In genomic region chr10:81018326-81018725, GRCm38 (mm10) we compare ENCODE assay signal across 12 mouse cellular contexts. TPM values are rescaled to one million over a fixed set of nuclear protein-coding genes. Genes with fewer than 3 reads are reported as not detected.
DNase-seq lines count a peak whose midpoint lies in the region; ATAC-seq and TF ChIP-seq lines count a peak whose summit lies in the region.
"Had no signal": no experiment of that assay in that cellular context is flagged by ENCODE, and none has a peak within 500 bp of the region (broad histone marks: within the 10 kb centered on the region; RNA-seq: fewer than 3 reads in every experiment).

No protein-coding gene starts in this region.

- no peaks in the 10 kb centered on the region; the same call in 1 of the 2 replicates for H3K27me3 ChIP-seq in forebrain, postnatal 0 days (ENCODE audit: insufficient read depth, low read length)
- H3K27me3 ChIP-seq in forebrain, embryonic 12.5 days, result peaks cover 24% of the 10 kb centered on the region
- H3K27me3 ChIP-seq in forebrain, embryonic 15.5 days, result no peaks in the 10 kb centered on the region

- DNase-seq in forebrain, postnatal 0 days, result peak; percentile 73
- peak; percentile 69 for DNase-seq in lung, postnatal 10 days
- DNase-seq in lung, adult 18-20 months, result no peak
- DNase-seq in c-Kit-positive CD71-positive TER-119-positive erythroid progenitor cells, embryonic 14.5 days (ENCODE audit: low spot score), result peak; percentile 68
- DNase-seq in frontal cortex, postnatal 14 days (ENCODE audit: low spot score in 2 of 2), result no peak
- DNase-seq: right cerebral cortex, adult 18-20 months had no signal

- ATAC-seq in forebrain, postnatal 0 days, result no peak
- no peak for ATAC-seq in forebrain, embryonic 12.5 days (ENCODE audit: low FRiP score)
- ATAC-seq in megakaryocyte-erythroid progenitor cell, adult 5-6 weeks (replicated peaks; ENCODE audit: low FRiP score, low TSS enrichment, poor library complexity, severe bottlenecking), result peak; percentile 19; the same call in 1 of the 2 replicates
- ATAC-seq in forebrain, embryonic 15.5 days (replicated peaks), result no peak
- ATAC-seq: Patski had no signal

- no peak overlapping the region for H3K4me3 ChIP-seq in forebrain, postnatal 0 days (ENCODE audit: low read depth, low read length)
- no peak overlapping the region for H3K4me3 ChIP-seq in forebrain, embryonic 12.5 days (replicated peaks)
- H3K4me3 ChIP-seq in forebrain, embryonic 15.5 days, result no peak overlapping the region
- H3K4me3 ChIP-seq: erythroblast, embryonic 14.5 days had no signal

- no peak overlapping the region for H3K9ac ChIP-seq in forebrain, postnatal 0 days
- H3K9ac ChIP-seq in forebrain, embryonic 12.5 days, result no peak overlapping the region
- H3K9ac ChIP-seq in forebrain, embryonic 15.5 days (replicated peaks), result no peak overlapping the region
- H3K9ac ChIP-seq: hindbrain, embryonic 14.5 days had no signal

- TF ChIP-seq CTCF in forebrain, postnatal 0 days (IDR thresholded peaks at IDR 0.05; ENCODE audit: low read depth), result no peak

- H3K27ac ChIP-seq in forebrain, postnatal 0 days (ENCODE audit: low read depth, low read length), result no peak overlapping the region
- H3K27ac ChIP-seq in forebrain, embryonic 12.5 days, result no peak overlapping the region
- H3K27ac ChIP-seq in forebrain, embryonic 15.5 days (replicated peaks), result no peak overlapping the region
- H3K27ac ChIP-seq: hindbrain, embryonic 14.5 days had no signal

- H3K9me3 ChIP-seq in forebrain, postnatal 0 days (ENCODE audit: low read length), result no peaks in the 10 kb centered on the region
- no peaks in the 10 kb centered on the region for H3K9me3 ChIP-seq in forebrain, embryonic 12.5 days
- no peaks in the 10 kb centered on the region for H3K9me3 ChIP-seq in forebrain, embryonic 15.5 days

- H3K4me2 ChIP-seq in forebrain, postnatal 0 days (ENCODE audit: low read depth), result no peak overlapping the region
- no peak overlapping the region for H3K4me2 ChIP-seq in forebrain, embryonic 12.5 days
- H3K4me2 ChIP-seq in forebrain, embryonic 15.5 days (replicated peaks), result no peak overlapping the region
- H3K4me2 ChIP-seq: hindbrain, embryonic 14.5 days had no signal

- WGBS in forebrain, postnatal 0 days, result 43% methylated on average over 10 of the region's 10 CpGs
- WGBS in forebrain, embryonic 12.5 days, result 44% methylated on average over 10 of the region's 10 CpGs
- 47% methylated on average over 10 of the region's 10 CpGs for WGBS in forebrain, embryonic 15.5 days

- peaks cover 4% of the 10 kb centered on the region; the same call in 1 of the 2 replicates for H3K36me3 ChIP-seq in forebrain, postnatal 0 days (ENCODE audit: insufficient read depth)
- no peaks in the 10 kb centered on the region for H3K36me3 ChIP-seq in forebrain, embryonic 12.5 days (replicated peaks)
- no peaks in the 10 kb centered on the region for H3K36me3 ChIP-seq in forebrain, embryonic 15.5 days

- no peaks in the 10 kb centered on the region; the same call in 1 of the 2 replicates for H3K4me1 ChIP-seq in forebrain, postnatal 0 days (ENCODE audit: insufficient read depth)
- peaks cover 9% of the 10 kb centered on the region for H3K4me1 ChIP-seq in forebrain, embryonic 12.5 days
- peaks cover 14% of the 10 kb centered on the region for H3K4me1 ChIP-seq in forebrain, embryonic 15.5 days

RNA-seq across cellular contexts. Expression of gene Gng7, which starts 3.6 kb away (rescaled TPM):
- 64.5 and 91.4 TPM in 2 replicates for total RNA-seq in forebrain, postnatal 0 days (2014; rRNA removed)
- polyA plus RNA-seq in forebrain, postnatal 0 days (2015; fragmentation: Nextera tagmentation; extraction: Ambion mirVana), result 76.2 and 85.7 TPM in 2 replicates
- polyA plus RNA-seq in forebrain, embryonic 12.5 days (2016; fragmentation: Nextera tagmentation; extraction: Ambion mirVana), result 9.8 and 11.0 TPM in 2 replicates
- 1.5 and 3.6 TPM in 2 replicates for total RNA-seq in megakaryocyte-erythroid progenitor cell, adult 5-6 weeks (2014; fragmentation: Nextera tagmentation)
- total RNA-seq in megakaryocyte-erythroid progenitor cell, adult 5-6 weeks (2017), result 0.14 and 0.46 TPM in 2 replicates
- 30.8 and 32.1 TPM in 2 replicates for polyA plus RNA-seq in forebrain, embryonic 15.5 days (2015; fragmentation: Nextera tagmentation; extraction: Ambion mirVana)
- polyA plus RNA-seq: erythroblast, embryonic 14.5 days had no signal

RNA-seq across cellular contexts. Expression of gene Diras1, which starts 7.1 kb away (rescaled TPM):
- 65.4 and 76.0 TPM in 2 replicates for total RNA-seq in forebrain, postnatal 0 days (2014; rRNA removed)
- 66.1 and 70.2 TPM in 2 replicates for polyA plus RNA-seq in forebrain, postnatal 0 days (2015; fragmentation: Nextera tagmentation; extraction: Ambion mirVana)
- 8.7 and 11.6 TPM in 2 replicates for polyA plus RNA-seq in forebrain, embryonic 12.5 days (2016; fragmentation: Nextera tagmentation; extraction: Ambion mirVana)
- not detected in 2 replicates for total RNA-seq in megakaryocyte-erythroid progenitor cell, adult 5-6 weeks (2014; fragmentation: Nextera tagmentation)
- not detected in 2 replicates for total RNA-seq in megakaryocyte-erythroid progenitor cell, adult 5-6 weeks (2017)
- 32.6 and 36.0 TPM in 2 replicates for polyA plus RNA-seq in forebrain, embryonic 15.5 days (2015; fragmentation: Nextera tagmentation; extraction: Ambion mirVana)
- polyA plus RNA-seq: erythroblast, embryonic 14.5 days had no signal

RNA-seq across cellular contexts. Expression of gene Slc39a3, which starts 18.9 kb away (rescaled TPM):
- total RNA-seq in forebrain, postnatal 0 days (2014; rRNA removed), result 82.1 and 104 TPM in 2 replicates
- 43.5 and 45.2 TPM in 2 replicates for polyA plus RNA-seq in forebrain, postnatal 0 days (2015; fragmentation: Nextera tagmentation; extraction: Ambion mirVana)
- 29.2 and 32.8 TPM in 2 replicates for polyA plus RNA-seq in forebrain, embryonic 12.5 days (2016; fragmentation: Nextera tagmentation; extraction: Ambion mirVana)
- total RNA-seq in megakaryocyte-erythroid progenitor cell, adult 5-6 weeks (2014; fragmentation: Nextera tagmentation), result 7.0 TPM in 2 replicates
- total RNA-seq in megakaryocyte-erythroid progenitor cell, adult 5-6 weeks (2017), result 3.4 and 7.2 TPM in 2 replicates
- 46.3 TPM in 2 replicates for polyA plus RNA-seq in forebrain, embryonic 15.5 days (2015; fragmentation: Nextera tagmentation; extraction: Ambion mirVana)

RNA-seq across cellular contexts. Expression of gene Sgta, which starts 41.7 kb away (rescaled TPM):
- 176 and 215 TPM in 2 replicates for total RNA-seq in forebrain, postnatal 0 days (2014; rRNA removed)
- 326 and 360 TPM in 2 replicates for polyA plus RNA-seq in forebrain, postnatal 0 days (2015; fragmentation: Nextera tagmentation; extraction: Ambion mirVana)
- 262 and 280 TPM in 2 replicates for polyA plus RNA-seq in forebrain, embryonic 12.5 days (2016; fragmentation: Nextera tagmentation; extraction: Ambion mirVana)
- total RNA-seq in megakaryocyte-erythroid progenitor cell, adult 5-6 weeks (2014; fragmentation: Nextera tagmentation), result 59.4 and 61.4 TPM in 2 replicates
- total RNA-seq in megakaryocyte-erythroid progenitor cell, adult 5-6 weeks (2017), result 34.2 and 41.6 TPM in 2 replicates
- 316 and 320 TPM in 2 replicates for polyA plus RNA-seq in forebrain, embryonic 15.5 days (2015; fragmentation: Nextera tagmentation; extraction: Ambion mirVana)

RNA-seq across cellular contexts. Expression of gene Thop1, which starts 51.5 kb away (rescaled TPM):
- total RNA-seq in forebrain, postnatal 0 days (2014; rRNA removed), result 69.0 and 74.6 TPM in 2 replicates
- polyA plus RNA-seq in forebrain, postnatal 0 days (2015; fragmentation: Nextera tagmentation; extraction: Ambion mirVana), result 45.9 and 52.5 TPM in 2 replicates
- 65.0 and 69.2 TPM in 2 replicates for polyA plus RNA-seq in forebrain, embryonic 12.5 days (2016; fragmentation: Nextera tagmentation; extraction: Ambion mirVana)
- total RNA-seq in megakaryocyte-erythroid progenitor cell, adult 5-6 weeks (2014; fragmentation: Nextera tagmentation), result 40.7 and 52.0 TPM in 2 replicates
- 46.0 and 58.3 TPM in 2 replicates for total RNA-seq in megakaryocyte-erythroid progenitor cell, adult 5-6 weeks (2017)
- 60.0 and 61.7 TPM in 2 replicates for polyA plus RNA-seq in forebrain, embryonic 15.5 days (2015; fragmentation: Nextera tagmentation; extraction: Ambion mirVana)

Comparison
In these comparisons a context has a peak if more than half of its experiments do, and no peak if none do; other contexts are left out.
1. DNase-seq: peak in forebrain, postnatal 0 days (single experiment), lung, postnatal 10 days (single experiment) and c-Kit-positive CD71-positive TER-119-positive erythroid progenitor cells, embryonic 14.5 days (single experiment); none in lung, adult 18-20 months (0 of 2) and frontal cortex, postnatal 14 days (0 of 2).